Mouse (Mus musculus): Measurements from ENCODE around the gene Ccdc190. TPM values are rescaled to one million over a fixed set of nuclear protein-coding genes. Genes with fewer than 3 reads are reported as not detected.

The Ccdc190 gene
- polyA plus RNA-seq, 1 experiment from 2014 or later = 4.8 TPM

DNA sequence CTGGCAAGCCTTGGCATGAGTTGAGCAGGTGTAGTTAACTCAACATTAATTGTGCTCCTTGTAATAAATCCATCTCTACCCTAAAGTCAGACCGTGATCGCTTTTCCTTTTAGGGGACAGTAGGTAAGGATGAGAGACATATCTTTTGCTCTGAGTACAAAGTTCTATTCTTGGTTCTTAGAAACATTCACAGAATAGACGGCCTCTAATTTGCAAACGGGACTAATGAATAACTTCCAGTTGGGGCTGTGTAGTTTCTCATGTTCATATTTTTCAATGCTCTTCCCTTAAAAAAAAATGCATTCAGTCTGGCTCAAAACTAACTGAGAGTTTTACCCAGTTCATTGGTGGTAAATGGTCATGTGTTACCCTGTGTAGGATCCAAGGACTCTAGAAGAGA, 42.5 kb downstream of the Ccdc190 start:
- DNase-seq (ENCODE audit: low spot score) = no peak
- H3K9ac ChIP-seq = no peak overlapping the region

DNA sequence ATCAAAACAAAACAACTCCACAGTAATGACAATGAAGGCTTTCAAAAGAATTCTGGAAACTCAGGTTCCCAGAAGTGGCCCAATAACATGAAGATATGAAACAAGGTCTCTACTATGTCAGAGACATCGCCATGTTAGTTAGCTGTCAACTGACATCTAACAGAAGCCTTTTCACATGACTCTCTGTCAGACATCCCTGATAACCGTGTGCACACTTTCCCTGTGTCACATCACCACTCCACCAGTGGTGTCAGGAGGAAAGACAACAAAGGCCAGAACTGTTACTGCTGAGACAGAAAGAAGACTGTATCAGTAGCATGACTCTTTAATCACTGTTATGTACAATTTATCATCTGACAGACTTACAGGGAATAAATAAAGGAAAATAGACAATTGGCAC, 43.5 kb downstream of the Ccdc190 start:
- Histone ChIP-seq H3K4me3 (replicated peaks; ENCODE audit: low read length) (no peak overlapping the region), H3K4me2 (replicated peaks) (no peak overlapping the region), H3K27me3 (ENCODE audit: control insufficient read depth, insufficient read depth, low read length) (no peaks in the 10 kb centered on the region), H3K27ac (no peak overlapping the region), H3K4me1 (replicated peaks; ENCODE audit: control insufficient read depth, insufficient read depth, low read length) (peaks cover 21% of the 10 kb centered on the region), H3K36me3 (replicated peaks; ENCODE audit: control insufficient read depth, insufficient read depth) (no peaks in the 10 kb centered on the region; the same call in 1 of the 2 replicates), H3K9me3 (ENCODE audit: control insufficient read depth, low read length) (no peaks in the 10 kb centered on the region), H3K9ac (no peak overlapping the region)
- no peak for DNase-seq (ENCODE audit: low spot score)
- ATAC-seq (ENCODE audit: low FRiP score) = no peak
- 84% methylated on average over 2 of the region's 2 CpGs for WGBS

More for the DNA sequence above, 42.5 kb downstream of the Ccdc190 start:
- Histone ChIP-seq H3K36me3 (replicated peaks; ENCODE audit: control insufficient read depth, insufficient read depth) (peaks cover 6% of the 10 kb centered on the region), H3K4me1 (replicated peaks; ENCODE audit: control insufficient read depth, insufficient read depth, low read length) (peaks cover 21% of the 10 kb centered on the region), H3K4me2 (replicated peaks) (no peak overlapping the region), H3K9me3 (ENCODE audit: control insufficient read depth, low read length) (no peaks in the 10 kb centered on the region), H3K27me3 (ENCODE audit: control insufficient read depth, insufficient read depth, low read length) (no peaks in the 10 kb centered on the region), H3K4me3 (replicated peaks; ENCODE audit: low read length) (no peak overlapping the region), H3K27ac (no peak overlapping the region)
- no peak for ATAC-seq (ENCODE audit: low FRiP score)
- WGBS = 95% methylated on average over 4 of the region's 4 CpGs

GRCm38 (mm10) chr1:169977621-169978020, 49.2 kb downstream of the Ccdc190 start:
- no peak for ATAC-seq (ENCODE audit: low FRiP score)
- DNase-seq (ENCODE audit: low spot score) = no peak
- no peak overlapping the region for H3K4me2 ChIP-seq (replicated peaks)
- H3K9me3 ChIP-seq (ENCODE audit: control insufficient read depth, low read length) = no peaks in the 10 kb centered on the region
- no peak overlapping the region for H3K9ac ChIP-seq
- no peaks in the 10 kb centered on the region for H3K36me3 ChIP-seq (replicated peaks; ENCODE audit: control insufficient read depth, insufficient read depth)
- no peaks in the 10 kb centered on the region for H3K4me1 ChIP-seq (replicated peaks; ENCODE audit: control insufficient read depth, insufficient read depth, low read length)
- no peak overlapping the region for H3K4me3 ChIP-seq (replicated peaks; ENCODE audit: low read length)
- H3K27ac ChIP-seq = no peak overlapping the region
- H3K27me3 ChIP-seq (ENCODE audit: control insufficient read depth, insufficient read depth, low read length) = no peaks in the 10 kb centered on the region
- WGBS = 92% methylated on average over 4 of the region's 4 CpGs

Other genes starting within 250 kb of the Ccdc190 start
- gene Rgs4, start 181.0 kb upstream of the Ccdc190 start, polyA plus RNA-seq (2014; fragmentation: Nextera tagmentation; extraction: Ambion mirVana) = 73.3 and 88.0 TPM in 2 replicates
- 30.6 and 35.8 TPM in 2 replicates for gene Hsd17b7, start 40.6 kb downstream of the Ccdc190 start, polyA plus RNA-seq (2014; fragmentation: Nextera tagmentation; extraction: Ambion mirVana)
- 8.8 and 9.0 TPM in 2 replicates for gene Ddr2, start 182.1 kb downstream of the Ccdc190 start, polyA plus RNA-seq (2014; fragmentation: Nextera tagmentation; extraction: Ambion mirVana)
- 63.8 and 71.3 TPM in 2 replicates for gene Uap1, start 246.3 kb downstream of the Ccdc190 start, polyA plus RNA-seq (2014; fragmentation: Nextera tagmentation; extraction: Ambion mirVana)

All from hindbrain, embryonic 14.5 days (tissue).